Mouse (Mus musculus): Measurements from ENCODE around the gene Man1c1. TPM values are rescaled to one million over a fixed set of nuclear protein-coding genes. Genes with fewer than 3 reads are reported as not detected.

Man1c1 gene
- polyA plus RNA-seq, 1 experiment = 17.2 TPM

GRCm38 (mm10) chr4:134617779-134618178 is 86.3 kb downstream of the Man1c1 start:
- DNase-seq (ENCODE audit: extremely low spot score in 1 of 2, low spot score in 1 of 2) = no peak

GRCm38 (mm10) chr4:134615929-134616625 is 88.0 kb downstream of the Man1c1 start:
- no peak for DNase-seq (ENCODE audit: extremely low spot score in 1 of 2, low spot score in 1 of 2)

- DNase-seq (ENCODE audit: extremely low spot score in 1 of 2, low spot score in 1 of 2) = no peak
These were observed 91.9 kb downstream of the Man1c1 start for GRCm38 (mm10) chr4:134612070-134612667.

GRCm38 (mm10) chr4:134610616-134611015 is 93.5 kb downstream of the Man1c1 start:
- DNase-seq (ENCODE audit: extremely low spot score in 1 of 2, low spot score in 1 of 2) = no peak

- no peak for DNase-seq (ENCODE audit: extremely low spot score in 1 of 2, low spot score in 1 of 2)
These were observed 96.4 kb downstream of the Man1c1 start for GRCm38 (mm10) chr4:134607679-134608078.

- DNase-seq (ENCODE audit: extremely low spot score in 1 of 2, low spot score in 1 of 2) = peak in 1 of 2 experiments; percentile 40
These were observed 98.0 kb downstream of the Man1c1 start for GRCm38 (mm10) chr4:134606054-134606453.

GRCm38 (mm10) chr4:134604472-134604871 is 99.6 kb downstream of the Man1c1 start:
- DNase-seq (ENCODE audit: extremely low spot score in 1 of 2, low spot score in 1 of 2) = no peak

GRCm38 (mm10) chr4:134603553-134603952 is 100.5 kb downstream of the Man1c1 start:
- DNase-seq (ENCODE audit: extremely low spot score in 1 of 2, low spot score in 1 of 2) = no peak

GRCm38 (mm10) chr4:134602610-134603009 is 101.5 kb downstream of the Man1c1 start:
- no peak for DNase-seq (ENCODE audit: extremely low spot score in 1 of 2, low spot score in 1 of 2)

- no peak for DNase-seq (ENCODE audit: extremely low spot score in 1 of 2, low spot score in 1 of 2)
These were observed 102.1 kb downstream of the Man1c1 start for GRCm38 (mm10) chr4:134601981-134602380.

- no peak for DNase-seq (ENCODE audit: extremely low spot score in 1 of 2, low spot score in 1 of 2)
These were observed 102.7 kb downstream of the Man1c1 start for GRCm38 (mm10) chr4:134601404-134601803.

GRCm38 (mm10) chr4:134600777-134601176 is 103.3 kb downstream of the Man1c1 start:
- peak in 1 of 2 experiments; percentile 58 for DNase-seq (ENCODE audit: extremely low spot score in 1 of 2, low spot score in 1 of 2)

GRCm38 (mm10) chr4:134600060-134600459 is 104.0 kb downstream of the Man1c1 start:
- no peak for DNase-seq (ENCODE audit: extremely low spot score in 1 of 2, low spot score in 1 of 2)

- DNase-seq (ENCODE audit: extremely low spot score in 1 of 2, low spot score in 1 of 2) = peak in 1 of 2 experiments; percentile 40
These were observed 107.0 kb downstream of the Man1c1 start for GRCm38 (mm10) chr4:134596816-134597692.

- no peak for DNase-seq (ENCODE audit: extremely low spot score in 1 of 2, low spot score in 1 of 2)
These were observed 109.2 kb downstream of the Man1c1 start for GRCm38 (mm10) chr4:134594731-134595439.

- no peak for DNase-seq (ENCODE audit: extremely low spot score in 1 of 2, low spot score in 1 of 2)
These were observed 111.6 kb downstream of the Man1c1 start for GRCm38 (mm10) chr4:134592442-134592841.

GRCm38 (mm10) chr4:134591506-134592061 is 112.5 kb downstream of the Man1c1 start:
- peak in 1 of 2 experiments; percentile 63 for DNase-seq (ENCODE audit: extremely low spot score in 1 of 2, low spot score in 1 of 2)

- no peak for DNase-seq (ENCODE audit: extremely low spot score in 1 of 2, low spot score in 1 of 2)
These were observed 113.7 kb downstream of the Man1c1 start for GRCm38 (mm10) chr4:134590227-134590926.

GRCm38 (mm10) chr4:134589786-134590185 is 114.3 kb downstream of the Man1c1 start:
- DNase-seq (ENCODE audit: extremely low spot score in 1 of 2, low spot score in 1 of 2) = no peak

GRCm38 (mm10) chr4:134588951-134589350 is 115.1 kb downstream of the Man1c1 start:
- no peak for DNase-seq (ENCODE audit: extremely low spot score in 1 of 2, low spot score in 1 of 2)

Data from frontal cortex, adult 2 months (tissue).